Mouse (Mus musculus) embryonic facial prominence, embryonic 14.5 days (tissue): ENCODE measurements at regions not wholly inside any gene's neighbourhood (a gene's known extent, or its start where the extent isn't known, plus 50 kb on each side); places are given as distances from the start of the nearest gene placed in this dataset.

Source experiments
- ATAC-seq: fragments of 200-750 bp; cut with Nextera tagmentation; 2 replicates; pipeline ENCODE4 v1.8.0; 2017; ENCODE audit warnings: low read depth, moderate number of reproducible peaks, moderate TSS enrichment
- DNase-seq: peaks from one replicate; pipeline ENCODE4 v3.0.0-alpha.2; 2015; ENCODE audit warnings: low spot score
- H3K27ac ChIP-seq: fragments of 300-500 bp; sonication (generic); replicated peaks from 2 replicates; pipeline ENCODE4 v1.5.1; 2014; ENCODE audit warnings: low read depth, mild to moderate bottlenecking, low read length, moderate library complexity
- H3K27me3 ChIP-seq: fragments of 300-500 bp; sonication (generic); replicated peaks from 2 replicates; pipeline ENCODE4 v1.6.1; 2014; ENCODE audit warnings: low read length; ENCODE audit not compliant: control insufficient read depth, insufficient read depth
- H3K36me3 ChIP-seq: fragments of 300-500 bp; sonication (generic); 2 replicates; pipeline ENCODE4 v1.6.1; 2014; ENCODE audit warnings: low read length, mixed read lengths; ENCODE audit not compliant: control insufficient read depth, insufficient read depth
- H3K4me1 ChIP-seq: fragments of 300-500 bp; sonication (generic); 2 replicates; pipeline ENCODE4 v1.6.1; 2014; ENCODE audit warnings: antibody characterized with exemption, low read length; ENCODE audit not compliant: control insufficient read depth, insufficient read depth
- H3K4me2 ChIP-seq: fragments of 300-500 bp; sonication (generic); 2 replicates; pipeline ENCODE4 v1.6.1; 2014; ENCODE audit warnings: low read depth, mild to moderate bottlenecking, low read length, moderate library complexity, mixed read lengths
- H3K4me3 ChIP-seq: fragments of 300-500 bp; sonication (generic); 2 replicates; pipeline ENCODE4 v1.5.1; 2014; ENCODE audit warnings: low read depth, mild to moderate bottlenecking, low read length
- H3K9ac ChIP-seq: fragments of 300-500 bp; sonication (generic); 2 replicates; pipeline ENCODE4 v1.6.1; 2014; ENCODE audit warnings: low read depth, mild to moderate bottlenecking, low read length, moderate library complexity, mixed read lengths
- H3K9me3 ChIP-seq: fragments of 300-500 bp; sonication (generic); 2 replicates; pipeline ENCODE4 v1.6.1; 2016; ENCODE audit warnings: low read length; ENCODE audit not compliant: control insufficient read depth
- WGBS: fragments of 180-500 bp; shearing (Covaris S2); extraction: QIAGEN DNeasy Blood & Tissue Kit; methylation state at CpG from one replicate; pipeline ENCODE4 v1.1.7; 2014; 5-methylcytosine and 5-hydroxymethylcytosine counted together

GRCm38 (mm10) chr3:36340889-36341533, 118.9 kb upstream of the Qrfpr start:
- H3K4me1 ChIP-seq = no peaks in the 10 kb centered on the region
- no peak overlapping the region for H3K9ac ChIP-seq
- H3K4me2 ChIP-seq = no peak overlapping the region
- DNase-seq (peak; percentile 30), ATAC-seq (no peak)
- 53% methylated on average over 6 of the region's 6 CpGs for WGBS
- no peak overlapping the region for H3K27ac ChIP-seq
- no peaks in the 10 kb centered on the region for H3K27me3 ChIP-seq
- H3K36me3 ChIP-seq = no peaks in the 10 kb centered on the region
- H3K4me3 ChIP-seq = no peak overlapping the region
- H3K9me3 ChIP-seq = no peaks in the 10 kb centered on the region

- 96% methylated on average over 5 of the region's 5 CpGs for WGBS
- ATAC-seq = no peak
- no peak overlapping the region for H3K4me3 ChIP-seq
These were observed 117.5 kb upstream of the Qrfpr start for GRCm38 (mm10) chr3:36339656-36340055.

GRCm38 (mm10) chr3:36334279-36334678, 112.2 kb upstream of the Qrfpr start:
- Histone ChIP-seq H3K4me2 (no peak overlapping the region), H3K4me1 (no peaks in the 10 kb centered on the region)
- DNase-seq = no peak

More at GRCm38 (mm10) chr3:36339656-36340055, 117.5 kb upstream of the Qrfpr start:
- H3K36me3 ChIP-seq = no peaks in the 10 kb centered on the region
- no peaks in the 10 kb centered on the region for H3K4me1 ChIP-seq
- no peak overlapping the region for H3K4me2 ChIP-seq
- no peaks in the 10 kb centered on the region for H3K27me3 ChIP-seq
- no peak for DNase-seq
- no peak overlapping the region for H3K9ac ChIP-seq
- H3K27ac ChIP-seq = no peak overlapping the region
- no peaks in the 10 kb centered on the region for H3K9me3 ChIP-seq

GRCm38 (mm10) chr3:36332016-36332415, 109.9 kb upstream of the Qrfpr start:
- Histone ChIP-seq H3K9me3 (no peaks in the 10 kb centered on the region), H3K4me2 (no peak overlapping the region), H3K4me3 (no peak overlapping the region), H3K27ac (no peak overlapping the region), H3K36me3 (no peaks in the 10 kb centered on the region), H3K27me3 (no peaks in the 10 kb centered on the region), H3K4me1 (no peaks in the 10 kb centered on the region), H3K9ac (no peak overlapping the region)
- ATAC-seq (no peak), DNase-seq (no peak)
- WGBS = 86% methylated on average over 6 of the region's 6 CpGs

More at GRCm38 (mm10) chr3:36334279-36334678, 112.2 kb upstream of the Qrfpr start:
- no peaks in the 10 kb centered on the region for H3K36me3 ChIP-seq
- no peak overlapping the region for H3K4me3 ChIP-seq
- no peak overlapping the region for H3K9ac ChIP-seq
- 63% methylated on average over 5 of the region's 5 CpGs for WGBS
- no peaks in the 10 kb centered on the region for H3K9me3 ChIP-seq
- H3K27me3 ChIP-seq = no peaks in the 10 kb centered on the region
- H3K27ac ChIP-seq = no peak overlapping the region
- no peak for ATAC-seq

- Histone ChIP-seq H3K4me1 (no peaks in the 10 kb centered on the region), H3K36me3 (no peaks in the 10 kb centered on the region), H3K4me3 (no peak overlapping the region), H3K27ac (no peak overlapping the region), H3K9me3 (no peaks in the 10 kb centered on the region), H3K4me2 (no peak overlapping the region), H3K9ac (no peak overlapping the region), H3K27me3 (no peaks in the 10 kb centered on the region)
- DNase-seq (peak; percentile 46), ATAC-seq (no peak)
- WGBS = 21% methylated on average over 9 of the region's 9 CpGs
These were observed 108.5 kb upstream of the Qrfpr start for GRCm38 (mm10) chr3:36330656-36331055.

GRCm38 (mm10) chr3:36329631-36330030, 107.5 kb upstream of the Qrfpr start:
- DNase-seq = no peak
- no peak overlapping the region for H3K9ac ChIP-seq
- 85% methylated on average over 7 of the region's 7 CpGs for WGBS
- no peaks in the 10 kb centered on the region for H3K27me3 ChIP-seq
- no peak overlapping the region for H3K27ac ChIP-seq
- no peak overlapping the region for H3K4me2 ChIP-seq
- H3K36me3 ChIP-seq = no peaks in the 10 kb centered on the region
- H3K4me1 ChIP-seq = no peaks in the 10 kb centered on the region
- no peak overlapping the region for H3K4me3 ChIP-seq
- no peak for ATAC-seq
- H3K9me3 ChIP-seq = no peaks in the 10 kb centered on the region

GRCm38 (mm10) chr3:36328927-36329326, 106.8 kb upstream of the Qrfpr start:
- no peak for ATAC-seq
- Histone ChIP-seq H3K9me3 (no peaks in the 10 kb centered on the region), H3K4me1 (no peaks in the 10 kb centered on the region), H3K4me2 (no peak overlapping the region), H3K27me3 (no peaks in the 10 kb centered on the region), H3K36me3 (no peaks in the 10 kb centered on the region), H3K4me3 (no peak overlapping the region), H3K9ac (no peak overlapping the region), H3K27ac (no peak overlapping the region)
- 80% methylated on average over 2 of the region's 2 CpGs for WGBS
- no peak for DNase-seq

- H3K9me3 ChIP-seq = no peaks in the 10 kb centered on the region
- H3K4me3 ChIP-seq = no peak overlapping the region
- no peak overlapping the region for H3K9ac ChIP-seq
- no peaks in the 10 kb centered on the region for H3K27me3 ChIP-seq
- ATAC-seq (no peak), DNase-seq (no peak)
- no peak overlapping the region for H3K27ac ChIP-seq
- no peaks in the 10 kb centered on the region for H3K4me1 ChIP-seq
- H3K36me3 ChIP-seq = no peaks in the 10 kb centered on the region
- H3K4me2 ChIP-seq = no peak overlapping the region
These were observed 96.5 kb upstream of the Qrfpr start for GRCm38 (mm10) chr3:36318635-36319034.

- Histone ChIP-seq H3K4me1 (peaks cover 3% of the 10 kb centered on the region; the same call in 1 of the 2 replicates), H3K27me3 (no peaks in the 10 kb centered on the region), H3K4me2 (no peak overlapping the region), H3K27ac (no peak overlapping the region), H3K9ac (no peak overlapping the region), H3K36me3 (no peaks in the 10 kb centered on the region), H3K4me3 (no peak overlapping the region), H3K9me3 (no peaks in the 10 kb centered on the region)
- no peak for DNase-seq
- WGBS = 2% methylated on average over 3 of the region's 3 CpGs
- no peak for ATAC-seq
These were observed 89.2 kb upstream of the Qrfpr start for GRCm38 (mm10) chr3:36311337-36311736.
